Mouse (Mus musculus) forebrain, embryonic 15.5 days (tissue): ENCODE data around the gene Nt5dc3. TPM values are rescaled to one million over a fixed set of nuclear protein-coding genes. Genes with fewer than 3 reads are reported as not detected.

ENCODE experiments used
- ATAC-seq: fragments of 200-750 bp; cut with Nextera tagmentation; replicated peaks from 2 replicates; pipeline ENCODE4 v1.8.0; 2017; ENCODE audit warnings: mild to moderate bottlenecking, moderate TSS enrichment, moderate library complexity
- H3K27ac ChIP-seq: fragments of 300-500 bp; sonication (generic); replicated peaks from 2 replicates; pipeline ENCODE4 v1.5.1; 2015; ENCODE audit warnings: mild to moderate bottlenecking, inconsistent platforms
- H3K27me3 ChIP-seq: fragments of 300-500 bp; sonication (generic); 2 replicates; pipeline ENCODE4 v1.6.1; 2015; ENCODE audit warnings: inconsistent platforms
- H3K36me3 ChIP-seq: fragments of 300-500 bp; sonication (generic); 2 replicates; pipeline ENCODE4 v1.6.1; 2015; ENCODE audit warnings: mild to moderate bottlenecking, inconsistent platforms
- H3K4me1 ChIP-seq: fragments of 300-500 bp; sonication (generic); 2 replicates; pipeline ENCODE4 v1.6.1; 2015; ENCODE audit warnings: inconsistent platforms
- H3K4me2 ChIP-seq: fragments of 300-500 bp; sonication (generic); replicated peaks from 2 replicates; pipeline ENCODE4 v1.6.1; 2015; ENCODE audit warnings: mild to moderate bottlenecking, inconsistent platforms
- H3K4me3 ChIP-seq: fragments of 300-500 bp; sonication (generic); 2 replicates; pipeline ENCODE4 v1.5.1; 2015; ENCODE audit warnings: mild to moderate bottlenecking, inconsistent platforms
- H3K9ac ChIP-seq: fragments of 300-500 bp; sonication (generic); replicated peaks from 2 replicates; pipeline ENCODE4 v1.6.1; 2015; ENCODE audit warnings: mild to moderate bottlenecking, inconsistent platforms
- H3K9me3 ChIP-seq: fragments of 300-500 bp; sonication (generic); 2 replicates; pipeline ENCODE4 v1.6.1; 2016; ENCODE audit warnings: inconsistent platforms
- WGBS: fragments of 180-500 bp; shearing (Covaris S2); methylation state at CpG from one replicate; pipeline ENCODE4 v1.1.7; 2015; ENCODE audit warnings: mixed read lengths; 5-methylcytosine and 5-hydroxymethylcytosine counted together
- polyA plus RNA-seq: library from polyadenylated mRNA; unstranded; fragments of >200 nt; fragmentation: Nextera tagmentation; extraction: Ambion mirVana; gene quantifications from 2 replicates; pipeline ENCODE4 v1.2.1, GENCODE M21; 2015

Nt5dc3 gene
- polyA plus RNA-seq, 1 experiment from 2014 or later, result 6.7 TPM

DNA sequence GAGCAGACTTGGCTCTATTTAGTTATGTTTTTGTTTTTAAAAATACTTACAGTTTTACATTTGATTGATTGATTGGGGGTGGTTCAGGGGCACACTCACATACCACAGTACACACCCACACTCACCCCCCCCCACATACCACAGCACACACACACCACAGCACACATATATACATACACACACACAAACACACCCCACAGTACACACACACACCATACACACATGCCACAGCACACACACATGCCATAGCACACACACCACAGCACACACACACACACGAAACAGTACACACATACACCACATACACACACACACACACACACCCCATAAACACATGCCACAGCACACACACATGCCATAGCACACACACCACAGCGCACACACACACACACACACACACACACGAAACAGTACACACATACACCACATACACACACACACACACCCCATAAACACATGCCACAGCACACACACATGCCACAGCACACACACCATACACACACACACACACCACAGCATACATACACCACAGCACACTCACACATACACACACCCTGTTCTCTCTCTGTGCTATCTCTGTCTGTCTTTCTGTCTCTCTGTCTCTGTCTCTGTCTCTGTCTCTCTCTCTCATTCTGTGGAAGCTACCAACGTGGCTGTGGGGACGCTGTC lies 17.4 kb downstream of the Nt5dc3 start:
- Histone ChIP-seq H3K4me3 (no peak overlapping the region), H3K27ac (no peak overlapping the region), H3K9ac (no peak overlapping the region), H3K36me3 (no peaks in the 10 kb centered on the region), H3K9me3 (no peaks in the 10 kb centered on the region), H3K27me3 (no peaks in the 10 kb centered on the region), H3K4me1 (peaks cover 3% of the 10 kb centered on the region; the same call in 1 of the 2 replicates), H3K4me2 (no peak overlapping the region)
- 94% methylated on average over 5 of the region's 5 CpGs for WGBS
- no peak for ATAC-seq

DNA sequence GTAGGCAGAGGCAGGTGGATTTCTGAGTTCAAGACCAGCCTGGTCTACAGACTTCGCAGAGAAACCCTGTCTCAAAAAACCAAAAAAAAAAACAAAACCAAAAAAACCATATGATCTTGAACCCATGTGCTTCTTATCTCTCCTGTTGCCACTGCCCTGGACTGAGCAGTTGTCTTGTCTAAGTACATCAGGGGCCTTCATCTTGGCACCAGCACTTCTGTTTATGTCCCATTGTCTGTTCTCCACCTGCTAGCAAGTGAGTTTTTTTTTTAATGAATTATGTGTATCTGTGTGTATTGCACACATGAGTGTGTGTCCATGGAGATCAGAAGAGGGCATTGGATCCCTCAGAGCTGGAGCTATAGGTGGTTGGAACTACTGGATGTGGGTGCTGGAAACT lies 28.6 kb downstream of the Nt5dc3 start:
- Histone ChIP-seq H3K4me1 (0 out of 2 replicates have a peak, but pooled peaks cover 6% of the 10 kb centered on the region), H3K9ac (no peak overlapping the region), H3K9me3 (no peaks in the 10 kb centered on the region), H3K27ac (no peak overlapping the region), H3K27me3 (no peaks in the 10 kb centered on the region), H3K36me3 (no peaks in the 10 kb centered on the region), H3K4me3 (no peak overlapping the region), H3K4me2 (no peak overlapping the region)
- 96% methylated on average over 1 of the region's 1 CpGs for WGBS
- ATAC-seq, result no peak

DNA sequence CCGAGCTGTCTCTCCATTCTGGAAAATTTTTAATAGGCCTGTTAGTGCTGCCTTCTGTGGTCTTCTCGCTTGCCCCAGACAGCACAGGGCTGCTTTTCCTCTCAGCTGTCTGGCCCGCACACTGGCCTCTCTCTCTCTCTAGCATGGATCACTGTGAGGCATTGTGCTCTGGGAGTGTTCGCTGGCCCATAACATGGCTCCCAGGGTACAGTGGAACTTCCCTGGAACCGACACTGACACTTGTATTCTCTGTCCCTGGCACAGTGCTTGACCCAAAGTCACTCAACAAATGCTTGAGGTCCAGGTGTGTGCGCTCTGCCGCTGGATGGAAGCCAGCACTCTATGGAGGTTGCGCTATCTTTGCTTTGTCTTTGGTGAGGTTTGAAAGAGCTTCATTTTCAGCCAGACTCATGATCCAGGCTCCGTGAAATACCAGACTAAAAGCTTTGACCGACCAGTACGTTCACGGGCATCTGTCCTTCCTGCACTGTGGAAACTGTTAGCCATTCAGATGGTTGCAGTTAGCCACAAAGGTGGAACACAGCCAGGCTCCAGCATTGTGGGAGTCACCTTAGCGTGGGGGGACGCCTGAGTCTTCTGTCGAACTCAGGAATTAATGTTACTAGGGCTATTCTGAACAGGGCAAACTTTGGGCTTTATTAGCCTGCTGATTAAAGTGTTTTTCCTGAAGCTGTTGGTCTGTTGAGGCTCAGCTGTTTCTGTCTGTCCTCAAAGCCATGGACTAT lies 29.4 kb downstream of the Nt5dc3 start:
- Histone ChIP-seq H3K27ac (no peak overlapping the region), H3K36me3 (no peaks in the 10 kb centered on the region), H3K9ac (no peak overlapping the region), H3K4me3 (no peak overlapping the region), H3K9me3 (no peaks in the 10 kb centered on the region), H3K4me2 (no peak overlapping the region), H3K4me1 (0 out of 2 replicates have a peak, but pooled peaks cover 6% of the 10 kb centered on the region), H3K27me3 (no peaks in the 10 kb centered on the region)
- peak; percentile 41; the same call in 1 of the 2 replicates for ATAC-seq
- whole genome bisulfite sequencing, result 64% methylated on average over 15 of the region's 15 CpGs

- no peak overlapping the region for H3K27ac ChIP-seq
- no peaks in the 10 kb centered on the region for H3K36me3 ChIP-seq
- H3K9ac ChIP-seq, result no peak overlapping the region
- no peak for ATAC-seq
- H3K4me1 ChIP-seq, result 0 out of 2 replicates have a peak, but pooled peaks cover 6% of the 10 kb centered on the region
- H3K9me3 ChIP-seq, result no peaks in the 10 kb centered on the region
- WGBS, result 74% methylated on average over 9 of the region's 9 CpGs
- H3K4me3 ChIP-seq, result no peak overlapping the region
- H3K4me2 ChIP-seq, result no peak overlapping the region
- no peaks in the 10 kb centered on the region for H3K27me3 ChIP-seq
These were observed 31.2 kb downstream of the Nt5dc3 start for GRCm38 (mm10) chr10:86810000-86810399.

DNA sequence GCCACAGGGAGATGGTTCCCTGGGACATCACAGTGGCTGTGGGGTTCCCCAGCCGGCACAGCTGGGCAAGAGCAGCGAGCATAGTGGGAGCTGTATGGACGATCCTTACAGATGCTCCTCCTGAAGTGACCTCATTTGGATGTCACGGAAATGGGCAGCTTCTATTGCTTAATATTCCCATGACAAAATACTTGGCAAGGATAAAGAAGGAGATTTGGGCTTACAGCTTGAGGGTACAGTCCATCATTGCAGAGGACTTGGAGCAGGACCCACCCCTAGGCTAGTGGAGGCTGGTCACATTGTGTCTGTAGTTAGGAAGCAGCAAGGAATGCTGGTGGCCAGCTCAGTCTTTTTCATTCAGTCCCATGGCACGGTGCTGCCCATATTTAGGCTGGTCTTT lies 31.8 kb downstream of the Nt5dc3 start:
- Histone ChIP-seq H3K27ac (no peak overlapping the region), H3K4me2 (no peak overlapping the region), H3K4me1 (0 out of 2 replicates have a peak, but pooled peaks cover 6% of the 10 kb centered on the region), H3K4me3 (no peak overlapping the region), H3K27me3 (no peaks in the 10 kb centered on the region), H3K9ac (no peak overlapping the region), H3K9me3 (no peaks in the 10 kb centered on the region), H3K36me3 (no peaks in the 10 kb centered on the region)
- ATAC-seq, result no peak
- 93% methylated on average over 5 of the region's 5 CpGs for WGBS

DNA sequence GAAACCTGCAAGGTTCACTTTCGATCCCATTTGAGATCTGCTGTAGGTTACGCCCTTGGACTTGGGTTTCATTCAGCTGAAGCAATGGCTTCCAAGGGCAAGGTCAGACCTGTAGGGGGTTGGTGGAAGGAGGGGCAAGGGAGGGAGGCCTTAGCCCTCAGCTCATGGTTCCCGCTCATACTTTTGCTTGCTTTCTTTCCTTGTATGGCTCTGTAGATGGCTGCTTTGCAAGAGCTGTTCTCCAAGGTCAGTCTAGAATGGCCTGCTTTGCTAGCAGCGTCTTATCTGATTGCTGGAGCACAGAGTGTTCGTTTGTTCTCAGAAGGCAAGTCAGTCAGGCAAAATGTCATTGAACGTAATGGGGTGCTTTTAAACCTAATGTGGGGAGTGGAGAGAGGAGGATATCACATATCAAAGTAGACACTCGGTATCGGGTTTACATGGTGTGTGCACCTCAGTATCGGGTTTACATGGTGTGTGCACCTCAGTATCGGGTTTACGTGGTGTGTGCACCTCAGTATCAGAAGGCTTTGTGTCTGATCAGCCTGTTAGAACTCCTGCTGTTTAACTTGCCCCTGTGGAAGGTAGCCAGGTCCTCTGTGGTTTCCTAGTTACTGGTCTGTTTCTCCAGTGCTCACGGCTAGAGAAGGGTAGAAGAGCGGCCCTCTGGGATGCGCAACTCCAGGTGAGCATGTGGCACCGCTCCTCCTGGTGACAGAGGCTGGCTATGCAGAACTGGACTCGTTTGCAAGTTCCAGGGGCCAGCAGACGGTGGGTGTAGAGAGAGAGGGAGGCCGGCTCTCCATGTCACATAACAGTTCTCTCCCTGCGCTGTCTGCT lies 35.7 kb downstream of the Nt5dc3 start:
- ATAC-seq, result no peak
- Histone ChIP-seq H3K36me3 (no peaks in the 10 kb centered on the region), H3K4me2 (no peak overlapping the region), H3K4me1 (peaks cover 4% of the 10 kb centered on the region), H3K4me3 (no peak overlapping the region), H3K27me3 (no peaks in the 10 kb centered on the region), H3K27ac (no peak overlapping the region), H3K9ac (no peak overlapping the region), H3K9me3 (no peaks in the 10 kb centered on the region)
- 84% methylated on average over 19 of the region's 19 CpGs for WGBS

GRCm38 (mm10) chr10:86815133-86815532 lies 36.3 kb downstream of the Nt5dc3 start:
- Histone ChIP-seq H3K4me2 (no peak overlapping the region), H3K27ac (no peak overlapping the region), H3K4me3 (no peak overlapping the region), H3K27me3 (no peaks in the 10 kb centered on the region), H3K9me3 (no peaks in the 10 kb centered on the region), H3K9ac (no peak overlapping the region), H3K4me1 (peaks cover 10% of the 10 kb centered on the region), H3K36me3 (no peaks in the 10 kb centered on the region)
- WGBS, result 84% methylated on average over 7 of the region's 7 CpGs
- no peak for ATAC-seq

GRCm38 (mm10) chr10:86819649-86820165 lies 40.9 kb downstream of the Nt5dc3 start:
- Histone ChIP-seq H3K27me3 (no peaks in the 10 kb centered on the region), H3K4me3 (no peak overlapping the region), H3K36me3 (0 out of 2 replicates have a peak, but pooled peaks cover 6% of the 10 kb centered on the region), H3K27ac (no peak overlapping the region), H3K9ac (no peak overlapping the region), H3K4me2 (no peak overlapping the region; the same call in 1 of the 2 replicates), H3K4me1 (peaks cover 12% of the 10 kb centered on the region), H3K9me3 (no peaks in the 10 kb centered on the region)
- ATAC-seq, result peak; percentile 53
- 14% methylated on average over 8 of the region's 8 CpGs for whole genome bisulfite sequencing

- ATAC-seq, result no peak
- Histone ChIP-seq H3K27me3 (no peaks in the 10 kb centered on the region), H3K36me3 (peaks cover 6% of the 10 kb centered on the region; the same call in 1 of the 2 replicates), H3K27ac (no peak overlapping the region), H3K4me1 (peaks cover 12% of the 10 kb centered on the region), H3K4me2 (no peak overlapping the region), H3K9ac (no peak overlapping the region), H3K9me3 (no peaks in the 10 kb centered on the region), H3K4me3 (no peak overlapping the region)
- 91% methylated on average over 7 of the region's 7 CpGs for WGBS
These were observed 42.2 kb downstream of the Nt5dc3 start for GRCm38 (mm10) chr10:86821014-86821413.

GRCm38 (mm10) chr10:86824093-86824492 lies 45.3 kb downstream of the Nt5dc3 start:
- Histone ChIP-seq H3K4me1 (peaks cover 12% of the 10 kb centered on the region), H3K4me2 (no peak overlapping the region), H3K9me3 (no peaks in the 10 kb centered on the region), H3K4me3 (no peak overlapping the region), H3K27ac (no peak overlapping the region), H3K36me3 (peaks cover 6% of the 10 kb centered on the region; the same call in 1 of the 2 replicates), H3K27me3 (no peaks in the 10 kb centered on the region), H3K9ac (no peak overlapping the region)
- no peak for ATAC-seq
- 77% methylated on average over 6 of the region's 6 CpGs for WGBS

- ATAC-seq, result no peak
- Histone ChIP-seq H3K27me3 (no peaks in the 10 kb centered on the region), H3K4me1 (peaks cover 4% of the 10 kb centered on the region), H3K36me3 (peaks cover 6% of the 10 kb centered on the region; the same call in 1 of the 2 replicates), H3K9ac (no peak overlapping the region), H3K4me2 (no peak overlapping the region), H3K4me3 (no peak overlapping the region), H3K27ac (no peak overlapping the region), H3K9me3 (no peaks in the 10 kb centered on the region)
- WGBS, result 55% methylated on average over 14 of the region's 14 CpGs
These were observed 46.1 kb downstream of the Nt5dc3 start for GRCm38 (mm10) chr10:86824871-86825270.
